Mouse (Mus musculus) heart, adult 2 months (tissue): ENCODE measurements around the gene Serpinf1. TPM values are rescaled to one million over a fixed set of nuclear protein-coding genes. Genes with fewer than 3 reads are reported as not detected.

Source experiments
- DNase-seq, 2 experiments: peaks; one replicate each; pipeline ENCODE4 v3.0.0; 2021
- H3K27ac ChIP-seq: fragments of 200-600 bp; 2 replicates; pipeline ENCODE4 v1.8.1; 2022
- H3K27me3 ChIP-seq: fragments of 200-500 bp; 2 replicates; pipeline ENCODE4 v1.6.1; 2012; ENCODE audit warnings: mild to moderate bottlenecking, low read length, inconsistent platforms, mixed read lengths; ENCODE audit not compliant: control insufficient read depth, insufficient read depth
- H3K36me3 ChIP-seq: fragments of 200-500 bp; 2 replicates; pipeline ENCODE4 v1.6.1; 2012; ENCODE audit warnings: low read length, inconsistent platforms; ENCODE audit not compliant: control insufficient read depth, insufficient read depth
- H3K4me1 ChIP-seq: fragments of 200-500 bp; 2 replicates; pipeline ENCODE4 v1.6.1; 2011; ENCODE audit warnings: low read length; ENCODE audit not compliant: control insufficient read depth, insufficient read depth
- H3K4me3 ChIP-seq: fragments of 200-600 bp; 2 replicates; pipeline ENCODE4 v1.8.1; 2022
- H3K79me2 ChIP-seq: fragments of 200-500 bp; replicated peaks from 2 replicates; pipeline ENCODE4 v1.6.1; 2012; ENCODE audit warnings: mild to moderate bottlenecking, inconsistent platforms, low read length, moderate library complexity, mixed read lengths; ENCODE audit not compliant: control insufficient read depth, insufficient read depth
- H3K9ac ChIP-seq: fragments of 200-500 bp; 2 replicates; pipeline ENCODE4 v1.6.1; 2012; ENCODE audit warnings: low read depth, mild to moderate bottlenecking, control low read depth, inconsistent platforms, low read length, mixed read lengths
- CTCF ChIP-seq: fragments of 200-600 bp; IDR thresholded peaks from 2 replicates; pipeline ENCODE4 v1.8.1; 2022; ENCODE audit warnings: antibody characterized with exemption, mild to moderate bottlenecking, moderate library complexity
- EP300 ChIP-seq: fragments of 200-500 bp; IDR thresholded peaks from 2 replicates; pipeline ENCODE4 v1.6.1; 2011; ENCODE audit warnings: low read depth, low read length, control low read depth; ENCODE audit not compliant: insufficient read depth
- POLR2A ChIP-seq: fragments of 200-500 bp; IDR thresholded peaks from 2 replicates; pipeline ENCODE4 v1.6.1; 2011; ENCODE audit warnings: mild to moderate bottlenecking, low read depth, low read length, control low read depth; ENCODE audit not compliant: insufficient read depth
- WGBS: fragments of 180-500 bp; shearing (Covaris S2); methylation state at CpG from one replicate; pipeline ENCODE4 v1.1.7; 2018; 5-methylcytosine and 5-hydroxymethylcytosine counted together
- intact Hi-C: fragments of 180-260 bp; cut with DNase I; formaldehyde crosslinking; loops from one replicate; pipeline ENCODE4 v1.15.1; 2025
- polyA plus RNA-seq: library from polyadenylated mRNA; depleted of rRNA; stranded (reverse); fragments of >200 nt; gene quantifications from 2 replicates; pipeline ENCODE4 v1.2.3, GENCODE M21; 2012
- total RNA-seq, 2 experiments: library from RNA; stranded (reverse); gene quantifications; 2 replicates each; pipeline ENCODE4 v1.2.3; 2021

The Serpinf1 gene
- total and polyA plus RNA-seq, 3 experiments, result 17.4 to 84.5 (median 28.5) TPM

DNA sequence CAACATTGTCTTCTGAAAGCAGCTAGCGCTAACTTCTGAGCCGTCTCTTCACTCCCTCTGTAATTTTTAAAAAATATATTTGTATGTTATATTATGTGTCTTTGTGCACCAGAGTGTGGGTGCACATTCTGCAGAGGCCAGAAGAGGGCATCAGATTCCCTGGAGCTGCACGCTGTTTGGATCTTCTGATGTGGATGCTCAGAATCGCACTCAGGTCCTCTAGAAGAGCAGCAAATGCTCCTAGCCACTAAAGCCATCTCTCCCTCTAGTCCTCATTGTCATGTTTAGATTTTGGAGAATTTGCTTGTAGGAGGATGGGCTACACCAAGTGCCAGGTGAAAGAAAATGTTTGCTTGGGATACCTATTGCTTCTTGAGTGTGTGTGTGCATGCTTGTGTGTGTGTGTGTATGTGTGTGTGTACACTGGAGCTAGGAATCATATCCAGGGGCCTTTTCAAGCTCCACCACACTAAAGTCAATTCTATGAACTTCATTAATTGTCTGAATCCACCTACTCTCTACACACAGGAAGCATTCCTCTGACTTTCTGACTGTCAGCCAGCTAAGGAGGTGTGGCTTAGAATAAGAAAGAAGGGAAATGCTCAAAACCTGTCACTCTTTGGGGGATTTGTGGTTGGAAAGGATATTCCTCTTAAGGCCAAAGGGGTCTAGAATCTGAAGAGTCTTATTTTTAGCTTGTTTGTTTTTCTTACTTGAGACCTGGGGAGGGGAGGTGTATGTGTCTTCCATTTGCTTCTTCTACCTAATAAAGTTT, 44.4 kb upstream of the Serpinf1 start:
- no peaks in the 10 kb centered on the region for H3K27me3 ChIP-seq
- H3K4me3 ChIP-seq, result no peak overlapping the region
- H3K9ac ChIP-seq, result no peak overlapping the region
- intact Hi-C loops, result no loop called here
- peaks cover 20% of the 10 kb centered on the region for H3K36me3 ChIP-seq
- 96% methylated on average over 4 of the region's 4 CpGs for WGBS
- no peak overlapping the region; the same call in 1 of the 2 replicates for H3K27ac ChIP-seq
- H3K79me2 ChIP-seq, result no peaks in the 10 kb centered on the region
- H3K4me1 ChIP-seq, result peaks cover 6% of the 10 kb centered on the region
- DNase-seq, result peak in 1 of 2 experiments; percentile 24
- TF ChIP-seq CTCF (peak; percentile 53), EP300 (no peak), POLR2A (peak; percentile 38; the same call in 1 of the 2 replicates)

DNA sequence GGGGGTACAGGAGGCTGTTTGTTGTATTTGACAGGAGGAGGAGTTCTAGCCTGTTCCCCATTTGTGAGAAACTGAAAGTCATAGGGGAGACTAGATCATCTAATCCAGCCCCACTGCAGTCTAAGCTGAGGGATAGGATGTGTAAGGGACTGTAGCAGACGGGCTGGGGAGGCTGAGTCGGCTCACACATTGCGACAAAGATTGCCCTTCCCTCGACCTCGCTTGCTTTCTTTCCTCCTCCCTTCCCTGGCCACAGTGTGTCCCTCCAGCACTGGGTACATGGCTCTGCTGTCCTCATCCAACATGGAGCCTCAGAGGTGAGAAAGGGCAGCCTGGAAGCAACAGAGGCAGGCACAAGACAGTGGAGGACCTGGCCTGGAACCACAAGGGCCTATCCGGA, 42.5 kb upstream of the Serpinf1 start:
- peak in 1 of 2 experiments; percentile 16 for DNase-seq
- H3K27ac ChIP-seq, result no peak overlapping the region
- intact Hi-C loops, result no loop called here
- H3K4me1 ChIP-seq, result peaks cover 7% of the 10 kb centered on the region
- H3K79me2 ChIP-seq, result no peaks in the 10 kb centered on the region
- no peak for TF ChIP-seq CTCF
- TF ChIP-seq POLR2A, result no peak
- no peak for TF ChIP-seq EP300
- no peak overlapping the region for H3K9ac ChIP-seq
- H3K27me3 ChIP-seq, result no peaks in the 10 kb centered on the region
- 73% methylated on average over 6 of the region's 6 CpGs for WGBS
- H3K36me3 ChIP-seq, result peaks cover 20% of the 10 kb centered on the region
- no peak overlapping the region for H3K4me3 ChIP-seq

DNA sequence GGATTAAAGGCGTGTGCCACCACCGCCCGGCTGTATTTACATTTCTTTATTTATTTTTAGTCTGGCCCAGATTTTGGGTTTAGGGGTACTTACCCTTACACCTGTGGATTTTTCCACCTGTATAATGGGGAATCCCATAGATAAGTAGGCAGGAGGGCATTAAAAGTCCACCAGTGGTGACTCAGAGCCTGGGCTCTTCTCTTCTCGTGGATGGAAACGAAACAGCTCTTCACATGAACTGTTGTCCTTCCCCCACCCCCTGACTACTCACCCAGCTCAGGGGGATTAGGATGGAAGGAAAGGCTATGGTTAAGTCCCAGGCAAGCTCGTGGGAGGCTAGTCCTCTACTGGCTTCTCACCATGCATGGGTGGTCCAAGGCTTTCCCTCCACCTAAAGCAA, 41.9 kb upstream of the Serpinf1 start:
- Histone ChIP-seq H3K4me3 (no peak overlapping the region), H3K27me3 (no peaks in the 10 kb centered on the region), H3K79me2 (no peaks in the 10 kb centered on the region), H3K4me1 (peaks cover 13% of the 10 kb centered on the region), H3K36me3 (peaks cover 25% of the 10 kb centered on the region), H3K9ac (no peak overlapping the region), H3K27ac (no peak overlapping the region)
- no peak for DNase-seq
- intact Hi-C loops, result loop anchor here (5.0 kb wide), 2 partner anchors 108 to 632 kb away; partner anchors contain the start of gene Mnt
- 76% methylated on average over 6 of the region's 6 CpGs for WGBS
- TF ChIP-seq EP300 (no peak), POLR2A (no peak), CTCF (no peak)

DNA sequence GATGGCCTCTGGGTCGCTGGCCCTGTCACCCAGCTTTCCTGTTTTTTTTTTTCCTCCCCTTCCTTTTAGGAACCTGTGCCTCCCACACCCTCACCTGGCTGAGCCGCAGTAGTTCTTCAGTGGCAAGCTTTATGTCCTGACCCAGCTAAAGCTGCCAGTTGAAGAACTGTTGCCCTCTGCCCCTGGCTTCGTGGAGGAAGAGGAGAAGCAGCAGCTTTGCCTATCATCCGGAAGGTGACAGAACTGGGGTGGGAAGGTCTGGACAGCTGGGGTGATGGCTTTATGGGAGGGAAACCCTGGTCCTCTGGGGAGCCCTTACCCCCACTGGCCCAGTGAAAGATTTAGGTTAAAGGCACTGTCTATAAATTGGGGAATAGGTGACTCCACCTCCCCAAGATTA, 41.1 kb upstream of the Serpinf1 start:
- Histone ChIP-seq H3K36me3 (peaks cover 28% of the 10 kb centered on the region), H3K4me1 (peaks cover 20% of the 10 kb centered on the region), H3K79me2 (no peaks in the 10 kb centered on the region), H3K9ac (peak overlapping the region; percentile 10; the same call in 1 of the 2 replicates), H3K4me3 (peak overlapping the region; percentile 33), H3K27me3 (no peaks in the 10 kb centered on the region), H3K27ac (peak overlapping the region; percentile 97)
- WGBS, result 48% methylated on average over 4 of the region's 4 CpGs
- DNase-seq, result peak in 1 of 2 experiments; percentile 24
- TF ChIP-seq POLR2A (no peak), EP300 (no peak), CTCF (no peak)
- intact Hi-C loops, result loop anchor here (5.0 kb wide), 2 partner anchors 109 to 631 kb away; partner anchors contain the start of gene Mnt

DNA sequence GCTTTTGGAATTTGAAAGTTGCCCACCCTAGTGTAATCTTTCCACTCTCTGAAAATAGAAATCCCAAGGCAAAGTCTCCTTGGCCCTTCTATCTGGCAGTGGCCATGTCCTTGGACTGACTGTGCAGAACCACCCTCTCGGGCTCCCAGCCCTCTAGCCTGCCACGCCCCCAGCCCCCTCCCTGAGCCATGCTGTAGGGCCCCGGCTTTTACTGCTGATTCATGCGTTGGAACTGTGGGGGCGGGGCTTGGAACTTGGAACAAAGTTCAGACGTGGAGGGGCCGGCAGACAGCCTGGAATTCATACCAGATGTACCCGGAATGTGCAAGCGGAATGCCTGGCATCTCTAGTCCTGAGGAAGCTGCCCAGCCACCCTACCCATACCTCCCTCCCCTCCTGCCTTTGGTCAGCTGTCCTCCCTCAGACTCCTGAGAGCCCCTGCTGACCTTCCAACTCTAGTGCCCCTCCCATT, 40.4 kb upstream of the Serpinf1 start:
- DNase-seq, result peak; percentile 89 to 93
- no peaks in the 10 kb centered on the region for H3K27me3 ChIP-seq
- H3K27ac ChIP-seq, result peak overlapping the region; percentile 97
- peak overlapping the region; percentile 84 for H3K4me3 ChIP-seq
- intact Hi-C loops, result loop anchor here (5.0 kb wide), 2 partner anchors 109 to 631 kb away; partner anchors contain the start of gene Mnt
- peaks cover 22% of the 10 kb centered on the region for H3K4me1 ChIP-seq
- no peak for TF ChIP-seq CTCF
- peak; percentile 63 for TF ChIP-seq POLR2A
- peak; percentile 93 for TF ChIP-seq EP300
- no peaks in the 10 kb centered on the region for H3K79me2 ChIP-seq
- no peak overlapping the region; the same call in 1 of the 2 replicates for H3K9ac ChIP-seq
- H3K36me3 ChIP-seq, result peaks cover 28% of the 10 kb centered on the region
- 3% methylated on average over 9 of the region's 9 CpGs for WGBS

DNA sequence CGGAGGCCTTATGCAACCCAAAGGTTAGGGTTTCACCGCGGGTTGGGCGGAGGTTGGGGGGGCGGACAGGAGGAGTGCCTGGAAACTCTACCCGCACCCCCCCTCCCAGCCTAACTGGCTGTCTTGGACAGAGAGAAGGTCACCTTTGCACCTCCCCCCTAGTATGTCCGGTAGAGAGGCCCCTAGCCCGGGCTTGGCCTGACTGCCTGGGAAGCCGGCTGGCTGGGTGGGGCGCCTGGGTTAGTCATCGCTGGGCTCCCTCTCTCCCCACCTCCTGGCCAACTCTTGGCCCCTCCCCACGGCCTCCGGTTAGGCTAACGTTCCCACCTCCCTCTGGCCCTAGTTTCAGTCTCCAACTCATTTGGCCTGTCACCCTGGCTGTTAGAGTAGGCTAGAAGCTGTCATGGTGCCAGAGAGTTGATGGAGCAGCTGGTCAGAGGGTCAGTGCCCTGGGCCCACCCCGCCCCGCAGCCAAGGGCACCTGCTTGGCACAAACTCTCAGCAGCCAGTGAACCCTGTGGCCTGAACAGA, 39.8 kb upstream of the Serpinf1 start:
- Histone ChIP-seq H3K9ac (peak overlapping the region; percentile 82), H3K79me2 (no peaks in the 10 kb centered on the region), H3K4me3 (peak overlapping the region; percentile 84), H3K36me3 (peaks cover 28% of the 10 kb centered on the region), H3K27me3 (no peaks in the 10 kb centered on the region), H3K4me1 (peaks cover 20% of the 10 kb centered on the region), H3K27ac (peak overlapping the region; percentile 97)
- intact Hi-C loops, result loop anchor here (5.0 kb wide), 2 partner anchors 110 to 630 kb away; partner anchors contain the start of gene Mnt
- TF ChIP-seq EP300 (no peak), CTCF (no peak), POLR2A (no peak)
- 3% methylated on average over 16 of the region's 16 CpGs for WGBS
- peak; percentile 89 to 93 for DNase-seq
